Mouse (Mus musculus): ENCODE results near the gene Ntng1.

DNA sequence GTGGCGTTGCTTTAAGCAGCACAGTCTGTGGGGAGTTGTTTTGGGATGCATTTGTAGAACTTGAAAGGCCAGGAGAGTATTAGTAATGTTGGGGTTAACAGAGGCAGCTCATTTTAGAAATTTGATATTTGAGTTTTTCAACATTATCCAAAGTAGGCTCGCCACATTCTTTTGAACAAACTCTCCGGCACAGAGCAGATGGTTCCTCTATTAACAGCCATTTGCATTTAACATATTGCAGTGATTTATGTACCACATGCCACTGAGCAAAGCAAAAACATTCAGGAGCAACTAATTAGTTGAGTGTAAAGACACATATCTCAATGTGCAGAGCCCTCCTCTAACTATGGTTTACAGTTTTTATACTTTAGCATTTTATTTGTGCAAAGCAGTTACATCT is 224.8 kb downstream of the Ntng1 start:
- TF ChIP-seq CTCF (IDR thresholded peaks at IDR 0.05) (no peak), POLR2A (IDR thresholded peaks at IDR 0.05; ENCODE audit: insufficient read depth, low read depth, low read length) (no peak)

All from heart, adult 2 months (tissue).